Mouse (Mus musculus): ENCODE data around the gene Mul1. TPM values are rescaled to one million over a fixed set of nuclear protein-coding genes. Genes with fewer than 3 reads are reported as not detected.

The Mul1 gene
- polyA plus RNA-seq, 1 experiment from 2014 or later: 16.6 TPM

DNA sequence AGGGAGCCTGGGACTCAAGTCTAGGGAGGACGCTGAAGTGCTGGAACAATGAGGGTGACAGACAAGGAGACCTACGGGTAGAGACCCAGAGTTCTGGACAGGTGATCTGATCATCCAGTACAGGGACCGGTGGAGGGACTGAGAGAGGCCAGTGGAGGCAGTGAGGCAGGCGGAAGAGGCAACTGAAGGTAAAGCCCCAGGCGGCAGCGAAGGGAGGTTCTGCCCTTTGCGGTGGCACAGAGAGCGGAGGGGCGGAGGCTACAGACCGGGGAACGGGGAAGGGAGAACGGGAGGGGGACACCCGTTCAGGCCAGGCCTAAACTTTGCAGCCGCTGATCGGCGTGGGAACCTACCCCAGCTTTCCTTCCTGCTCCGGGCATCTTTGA, 21.5 kb downstream of the Mul1 start:
- DNase-seq (ENCODE audit: low spot score): peak; percentile 61
- Histone ChIP-seq H3K27ac (ENCODE audit: low read depth, low read length) (peak overlapping the region; percentile 93), H3K27me3 (ENCODE audit: control insufficient read depth, insufficient read depth, low read length) (peaks cover 3% of the 10 kb centered on the region; the same call in 1 of the 2 replicates), H3K9ac (ENCODE audit: low read depth, low read length) (peak overlapping the region; percentile 92), H3K4me1 (replicated peaks; ENCODE audit: control insufficient read depth, insufficient read depth, low read length) (peaks cover 8% of the 10 kb centered on the region), H3K9me3 (ENCODE audit: control insufficient read depth, low read length) (no peaks in the 10 kb centered on the region), H3K4me2 (replicated peaks; ENCODE audit: low read depth, low read length) (peak overlapping the region; percentile 89), H3K4me3 (ENCODE audit: low read depth, low read length) (peak overlapping the region; percentile 89), H3K36me3 (ENCODE audit: control insufficient read depth, insufficient read depth, low read length) (no peaks in the 10 kb centered on the region)
- whole genome bisulfite sequencing: 2% methylated on average over 16 of the region's 17 CpGs
- ATAC-seq (ENCODE audit: low FRiP score): no peak

DNA sequence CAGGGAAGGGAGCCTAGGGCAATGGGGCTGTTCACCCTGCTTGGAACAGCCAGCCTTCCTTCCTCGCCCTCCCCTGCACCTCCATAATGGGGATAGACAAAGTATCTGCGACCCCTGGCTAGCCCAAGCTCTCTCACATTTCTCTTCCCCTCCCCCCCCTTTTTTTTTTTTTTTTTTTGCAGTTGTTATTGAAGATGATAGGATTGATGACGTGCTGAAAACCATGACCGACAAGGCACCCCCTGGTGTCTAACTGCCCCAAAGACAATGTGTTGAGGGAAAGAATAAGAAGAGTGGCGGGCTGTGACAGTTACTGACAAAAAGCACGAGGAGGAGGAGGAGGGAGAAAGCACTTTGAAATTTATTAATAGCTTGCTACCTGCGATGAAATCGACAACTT, 22.1 kb downstream of the Mul1 start:
- peaks cover 3% of the 10 kb centered on the region; the same call in 1 of the 2 replicates for H3K27me3 ChIP-seq (ENCODE audit: control insufficient read depth, insufficient read depth, low read length)
- no peaks in the 10 kb centered on the region for H3K9me3 ChIP-seq (ENCODE audit: control insufficient read depth, low read length)
- H3K4me1 ChIP-seq (replicated peaks; ENCODE audit: control insufficient read depth, insufficient read depth, low read length): peaks cover 8% of the 10 kb centered on the region
- peak overlapping the region; percentile 89 for H3K4me2 ChIP-seq (replicated peaks; ENCODE audit: low read depth, low read length)
- H3K4me3 ChIP-seq (ENCODE audit: low read depth, low read length): peak overlapping the region; percentile 89
- H3K36me3 ChIP-seq (ENCODE audit: control insufficient read depth, insufficient read depth, low read length): no peaks in the 10 kb centered on the region
- peak overlapping the region; percentile 92 for H3K9ac ChIP-seq (ENCODE audit: low read depth, low read length)
- peak overlapping the region; percentile 93 for H3K27ac ChIP-seq (ENCODE audit: low read depth, low read length)
- no peak for ATAC-seq (ENCODE audit: low FRiP score)
- DNase-seq (ENCODE audit: low spot score): no peak
- 5% methylated on average over 6 of the region's 8 CpGs for WGBS

DNA sequence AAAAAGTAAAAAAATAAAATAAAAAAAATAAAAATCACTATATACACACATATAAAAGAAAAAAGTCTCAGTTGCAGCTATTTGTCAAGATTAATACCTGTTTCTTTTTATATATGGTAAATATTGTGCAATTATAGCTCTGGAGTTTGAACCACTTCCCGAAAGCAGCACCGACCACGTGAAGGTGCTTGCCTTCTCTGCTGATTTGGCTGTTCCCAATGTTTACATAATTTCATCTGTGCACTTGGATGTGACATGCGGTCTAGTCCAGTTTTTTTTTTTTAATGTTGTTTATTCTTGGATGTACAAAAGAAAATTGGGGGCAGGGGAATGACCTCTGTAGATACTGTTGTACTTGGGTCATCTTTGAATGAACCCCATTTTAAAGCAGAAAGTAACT, 22.6 kb downstream of the Mul1 start:
- Histone ChIP-seq H3K4me2 (replicated peaks; ENCODE audit: low read depth, low read length) (peak overlapping the region; percentile 89), H3K27ac (ENCODE audit: low read depth, low read length) (no peak overlapping the region), H3K9me3 (ENCODE audit: control insufficient read depth, low read length) (no peaks in the 10 kb centered on the region), H3K27me3 (ENCODE audit: control insufficient read depth, insufficient read depth, low read length) (peaks cover 3% of the 10 kb centered on the region; the same call in 1 of the 2 replicates), H3K4me3 (ENCODE audit: low read depth, low read length) (peak overlapping the region; percentile 89; the same call in 1 of the 2 replicates), H3K4me1 (replicated peaks; ENCODE audit: control insufficient read depth, insufficient read depth, low read length) (peaks cover 8% of the 10 kb centered on the region), H3K9ac (ENCODE audit: low read depth, low read length) (no peak overlapping the region), H3K36me3 (ENCODE audit: control insufficient read depth, insufficient read depth, low read length) (no peaks in the 10 kb centered on the region)
- no peak for DNase-seq (ENCODE audit: low spot score)
- 40% methylated on average over 4 of the region's 4 CpGs for WGBS
- ATAC-seq (ENCODE audit: low FRiP score): no peak

- peaks cover 2% of the 10 kb centered on the region; the same call in 1 of the 2 replicates for H3K27me3 ChIP-seq (ENCODE audit: control insufficient read depth, insufficient read depth, low read length)
- H3K4me2 ChIP-seq (replicated peaks; ENCODE audit: low read depth, low read length): no peak overlapping the region
- no peak for ATAC-seq (ENCODE audit: low FRiP score)
- H3K9me3 ChIP-seq (ENCODE audit: control insufficient read depth, low read length): no peaks in the 10 kb centered on the region
- peaks cover 7% of the 10 kb centered on the region for H3K4me1 ChIP-seq (replicated peaks; ENCODE audit: control insufficient read depth, insufficient read depth, low read length)
- WGBS: 76% methylated on average over 7 of the region's 7 CpGs
- no peak overlapping the region for H3K27ac ChIP-seq (ENCODE audit: low read depth, low read length)
- H3K36me3 ChIP-seq (ENCODE audit: control insufficient read depth, insufficient read depth, low read length): no peaks in the 10 kb centered on the region
- H3K4me3 ChIP-seq (ENCODE audit: low read depth, low read length): no peak overlapping the region
- H3K9ac ChIP-seq (ENCODE audit: low read depth, low read length): no peak overlapping the region
- no peak for DNase-seq (ENCODE audit: low spot score)
Observed at GRCm38 (mm10) chr4:138458171-138458570, 23.7 kb downstream of the Mul1 start.

- no peak overlapping the region for H3K4me2 ChIP-seq (replicated peaks; ENCODE audit: low read depth, low read length)
- no peak for DNase-seq (ENCODE audit: low spot score)
- H3K4me3 ChIP-seq (ENCODE audit: low read depth, low read length): no peak overlapping the region
- H3K27me3 ChIP-seq (ENCODE audit: control insufficient read depth, insufficient read depth, low read length): no peaks in the 10 kb centered on the region
- no peaks in the 10 kb centered on the region for H3K36me3 ChIP-seq (ENCODE audit: control insufficient read depth, insufficient read depth, low read length)
- WGBS: 51% methylated on average over 5 of the region's 5 CpGs
- no peaks in the 10 kb centered on the region for H3K9me3 ChIP-seq (ENCODE audit: control insufficient read depth, low read length)
- ATAC-seq (ENCODE audit: low FRiP score): no peak
- H3K27ac ChIP-seq (ENCODE audit: low read depth, low read length): no peak overlapping the region
- peaks cover under 1% of the 10 kb centered on the region; the same call in 1 of the 2 replicates for H3K4me1 ChIP-seq (replicated peaks; ENCODE audit: control insufficient read depth, insufficient read depth, low read length)
- H3K9ac ChIP-seq (ENCODE audit: low read depth, low read length): no peak overlapping the region
Observed at GRCm38 (mm10) chr4:138458735-138459440, 24.4 kb downstream of the Mul1 start.

DNA sequence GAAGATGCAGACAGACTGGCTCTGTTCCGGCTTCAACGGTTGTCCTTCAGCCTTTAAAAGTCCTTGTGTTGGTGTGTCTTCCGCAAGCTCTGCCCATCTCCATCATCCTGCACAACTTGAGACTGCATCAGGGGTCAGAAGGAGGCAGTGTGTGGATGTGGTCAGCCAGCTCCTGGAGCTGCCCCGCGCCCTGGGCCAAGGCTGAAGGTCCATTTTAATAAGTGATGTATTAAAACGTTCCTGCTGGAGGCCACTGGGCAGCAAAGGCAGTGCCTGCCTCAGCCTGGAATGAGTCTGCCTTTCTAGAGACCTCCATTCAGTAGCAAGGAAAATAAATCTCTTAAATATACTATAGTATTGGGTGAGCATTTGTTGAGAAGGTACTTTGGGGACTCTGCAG, 25.3 kb downstream of the Mul1 start:
- Histone ChIP-seq H3K4me3 (ENCODE audit: low read depth, low read length) (no peak overlapping the region), H3K27ac (ENCODE audit: low read depth, low read length) (peak overlapping the region; percentile 6; the same call in 1 of the 2 replicates), H3K36me3 (ENCODE audit: control insufficient read depth, insufficient read depth, low read length) (no peaks in the 10 kb centered on the region), H3K4me2 (replicated peaks; ENCODE audit: low read depth, low read length) (no peak overlapping the region), H3K9me3 (ENCODE audit: control insufficient read depth, low read length) (no peaks in the 10 kb centered on the region), H3K27me3 (ENCODE audit: control insufficient read depth, insufficient read depth, low read length) (no peaks in the 10 kb centered on the region), H3K4me1 (replicated peaks; ENCODE audit: control insufficient read depth, insufficient read depth, low read length) (peaks cover 6% of the 10 kb centered on the region; the same call in 1 of the 2 replicates), H3K9ac (ENCODE audit: low read depth, low read length) (no peak overlapping the region)
- 69% methylated on average over 6 of the region's 6 CpGs for WGBS
- no peak for ATAC-seq (ENCODE audit: low FRiP score)
- no peak for DNase-seq (ENCODE audit: low spot score)

GRCm38 (mm10) chr4:138460910-138461309, 26.4 kb downstream of the Mul1 start:
- no peak for DNase-seq (ENCODE audit: low spot score)
- Histone ChIP-seq H3K4me3 (ENCODE audit: low read depth, low read length) (no peak overlapping the region), H3K9me3 (ENCODE audit: control insufficient read depth, low read length) (no peaks in the 10 kb centered on the region), H3K4me2 (replicated peaks; ENCODE audit: low read depth, low read length) (no peak overlapping the region), H3K4me1 (replicated peaks; ENCODE audit: control insufficient read depth, insufficient read depth, low read length) (peaks cover 6% of the 10 kb centered on the region; the same call in 1 of the 2 replicates), H3K36me3 (ENCODE audit: control insufficient read depth, insufficient read depth, low read length) (no peaks in the 10 kb centered on the region), H3K27me3 (ENCODE audit: control insufficient read depth, insufficient read depth, low read length) (peaks cover 4% of the 10 kb centered on the region; the same call in 1 of the 2 replicates), H3K9ac (ENCODE audit: low read depth, low read length) (no peak overlapping the region), H3K27ac (ENCODE audit: low read depth, low read length) (no peak overlapping the region)
- no peak for ATAC-seq (ENCODE audit: low FRiP score)
- 30% methylated on average over 9 of the region's 9 CpGs for WGBS

GRCm38 (mm10) chr4:138461471-138461870, 27.0 kb downstream of the Mul1 start:
- H3K4me3 ChIP-seq (ENCODE audit: low read depth, low read length): no peak overlapping the region
- no peak overlapping the region for H3K27ac ChIP-seq (ENCODE audit: low read depth, low read length)
- H3K9me3 ChIP-seq (ENCODE audit: control insufficient read depth, low read length): no peaks in the 10 kb centered on the region
- no peak overlapping the region for H3K4me2 ChIP-seq (replicated peaks; ENCODE audit: low read depth, low read length)
- ATAC-seq (ENCODE audit: low FRiP score) (no peak), DNase-seq (ENCODE audit: low spot score) (no peak)
- 96% methylated on average over 5 of the region's 5 CpGs for WGBS
- H3K27me3 ChIP-seq (ENCODE audit: control insufficient read depth, insufficient read depth, low read length): peaks cover 5% of the 10 kb centered on the region; the same call in 1 of the 2 replicates
- peaks cover 6% of the 10 kb centered on the region; the same call in 1 of the 2 replicates for H3K4me1 ChIP-seq (replicated peaks; ENCODE audit: control insufficient read depth, insufficient read depth, low read length)
- H3K36me3 ChIP-seq (ENCODE audit: control insufficient read depth, insufficient read depth, low read length): no peaks in the 10 kb centered on the region
- H3K9ac ChIP-seq (ENCODE audit: low read depth, low read length): no peak overlapping the region
